Mouse (Mus musculus) C2C12 (cell line): Measurements from ENCODE around the gene Tbc1d14. TPM values are rescaled to one million over a fixed set of nuclear protein-coding genes. Genes with fewer than 3 reads are reported as not detected.

Experiments used
- H3K27me3 ChIP-seq: one replicate; pipeline ENCODE4 v1.6.1; 2011; ENCODE audit not compliant: control insufficient read depth, insufficient read depth, insufficient read length
- H3K36me3 ChIP-seq: one replicate; pipeline ENCODE4 v1.6.1; 2011; ENCODE audit not compliant: control insufficient read depth, insufficient read depth
- H3K4me3 ChIP-seq: one replicate; pipeline ENCODE4 v1.5.1; 2011; ENCODE audit warnings: mild to moderate bottlenecking, control low read depth; ENCODE audit not compliant: poor library complexity, insufficient read depth, severe bottlenecking
- H3K79me2 ChIP-seq: one replicate; pipeline ENCODE4 v1.6.1; 2011; ENCODE audit not compliant: control insufficient read depth, insufficient read depth
- H3K79me3 ChIP-seq: one replicate; pipeline ENCODE4 v1.6.1; 2011; ENCODE audit warnings: low read depth, control low read depth
- H3ac ChIP-seq: one replicate; pipeline ENCODE3; 2011; ENCODE audit warnings: low read depth; ENCODE audit not compliant: control insufficient read depth, insufficient read length
- CEBPB ChIP-seq: IDR thresholded peaks from one replicate; pipeline ENCODE4 v1.6.1; 2011; ENCODE audit warnings: low read depth, mild to moderate bottlenecking, control low read depth, moderate library complexity
- CTCF ChIP-seq: IDR thresholded peaks from one replicate; pipeline ENCODE4 v1.5.1; 2011; ENCODE audit not compliant: control insufficient read depth, insufficient read depth, insufficient read length
- FOSL1 ChIP-seq: IDR thresholded peaks from one replicate; pipeline ENCODE4 v1.8.0; 2011; ENCODE audit warnings: mild to moderate bottlenecking, low read length; ENCODE audit not compliant: poor library complexity, insufficient read depth, severe bottlenecking
- MAX ChIP-seq: IDR thresholded peaks from one replicate; pipeline ENCODE4 v1.6.1; 2011; ENCODE audit warnings: mild to moderate bottlenecking, control low read depth
- MYOD1 ChIP-seq: IDR thresholded peaks from one replicate; pipeline ENCODE4 v1.6.1; 2011; ENCODE audit warnings: low read depth; ENCODE audit not compliant: control insufficient read depth, insufficient read length
- MYOG ChIP-seq: IDR thresholded peaks from one replicate; pipeline ENCODE4 v1.6.1; 2011; ENCODE audit not compliant: control insufficient read depth, insufficient read length; ENCODE audit errors: extremely low read depth
- USF1 ChIP-seq: IDR thresholded peaks from one replicate; pipeline ENCODE4 v1.6.1; 2011; ENCODE audit warnings: low read depth, mild to moderate bottlenecking, control low read depth, moderate library complexity
- polyA plus RNA-seq: library from polyadenylated mRNA; unstranded; fragments of >200 nt; fragmentation: generic; extraction: Trizol; gene quantifications from one replicate; pipeline ENCODE4 v1.2.1, GENCODE M21; 2012; ENCODE audit warnings: missing spikeins

The Tbc1d14 gene
- polyA plus RNA-seq, 1 experiment, result 10.7 TPM

- H3K36me3 ChIP-seq, result peaks cover 55% of the 10 kb centered on the region
Measured at GRCm38 (mm10) chr5:36601492-36601891, 8.4 kb upstream of the Tbc1d14 start.

GRCm38 (mm10) chr5:36598883-36599282 lies 5.8 kb upstream of the Tbc1d14 start:
- Histone ChIP-seq H3ac (no peak overlapping the region), H3K79me2 (no peaks in the 10 kb centered on the region), H3K79me3 (no peaks in the 10 kb centered on the region), H3K4me3 (no peak overlapping the region), H3K36me3 (peaks cover 40% of the 10 kb centered on the region), H3K27me3 (no peaks in the 10 kb centered on the region)
- TF ChIP-seq CTCF, result no peak
- no peak for TF ChIP-seq MYOG
- TF ChIP-seq MYOD1, result no peak
- no peak for TF ChIP-seq MAX
- no peak for TF ChIP-seq CEBPB
- TF ChIP-seq USF1, result no peak
- TF ChIP-seq FOSL1, result no peak

More at GRCm38 (mm10) chr5:36601492-36601891, 8.4 kb upstream of the Tbc1d14 start:
- no peaks in the 10 kb centered on the region for H3K79me3 ChIP-seq
- H3K79me2 ChIP-seq, result no peaks in the 10 kb centered on the region
- no peak overlapping the region for H3K4me3 ChIP-seq
- no peak overlapping the region for H3ac ChIP-seq
- no peak for TF ChIP-seq CEBPB
- no peak for TF ChIP-seq USF1
- no peak for TF ChIP-seq MAX
- no peak for TF ChIP-seq MYOG
- no peak for TF ChIP-seq MYOD1
- no peak for TF ChIP-seq FOSL1
- no peaks in the 10 kb centered on the region for H3K27me3 ChIP-seq

GRCm38 (mm10) chr5:36597653-36598052 lies 4.6 kb upstream of the Tbc1d14 start:
- Histone ChIP-seq H3K79me3 (no peaks in the 10 kb centered on the region), H3ac (no peak overlapping the region), H3K27me3 (no peaks in the 10 kb centered on the region), H3K4me3 (no peak overlapping the region), H3K36me3 (peaks cover 29% of the 10 kb centered on the region), H3K79me2 (no peaks in the 10 kb centered on the region)
- TF ChIP-seq USF1, result no peak
- peak; percentile 23 for TF ChIP-seq CTCF

- TF ChIP-seq MYOG (no peak), FOSL1 (no peak)
Measured at GRCm38 (mm10) chr5:36596225-36596624, 3.1 kb upstream of the Tbc1d14 start.

GRCm38 (mm10) chr5:36595115-36595514 lies 2.0 kb upstream of the Tbc1d14 start:
- H3K27me3 ChIP-seq, result no peaks in the 10 kb centered on the region
- H3K36me3 ChIP-seq, result peaks cover 3% of the 10 kb centered on the region
- H3K4me3 ChIP-seq, result no peak overlapping the region
- TF ChIP-seq MAX (no peak), CEBPB (no peak)
- no peaks in the 10 kb centered on the region for H3K79me2 ChIP-seq
- H3K79me3 ChIP-seq, result no peaks in the 10 kb centered on the region
- H3ac ChIP-seq, result no peak overlapping the region

More at GRCm38 (mm10) chr5:36596225-36596624, 3.1 kb upstream of the Tbc1d14 start:
- Histone ChIP-seq H3K79me2 (no peaks in the 10 kb centered on the region), H3K79me3 (no peaks in the 10 kb centered on the region), H3K27me3 (no peaks in the 10 kb centered on the region), H3K4me3 (no peak overlapping the region), H3ac (no peak overlapping the region), H3K36me3 (peaks cover 14% of the 10 kb centered on the region)

- H3K79me3 ChIP-seq, result no peaks in the 10 kb centered on the region
- no peaks in the 10 kb centered on the region for H3K27me3 ChIP-seq
- TF ChIP-seq CEBPB (no peak), MAX (no peak), MYOD1 (no peak)
- H3ac ChIP-seq, result no peak overlapping the region
- no peaks in the 10 kb centered on the region for H3K36me3 ChIP-seq
- H3K4me3 ChIP-seq, result no peak overlapping the region
- H3K79me2 ChIP-seq, result no peaks in the 10 kb centered on the region
Measured at GRCm38 (mm10) chr5:36594344-36594743, 1.3 kb upstream of the Tbc1d14 start.

GRCm38 (mm10) chr5:36590499-36590920 lies 2.6 kb downstream of the Tbc1d14 start:
- peaks cover 6% of the 10 kb centered on the region for H3K27me3 ChIP-seq
- H3ac ChIP-seq, result no peak overlapping the region
- H3K79me3 ChIP-seq, result no peaks in the 10 kb centered on the region
- H3K36me3 ChIP-seq, result no peaks in the 10 kb centered on the region
- no peak for TF ChIP-seq USF1
- TF ChIP-seq MYOD1, result no peak
- TF ChIP-seq CTCF, result no peak
- no peak for TF ChIP-seq MYOG
- no peaks in the 10 kb centered on the region for H3K79me2 ChIP-seq
- no peak overlapping the region for H3K4me3 ChIP-seq
